Mouse (Mus musculus): ENCODE results near the gene Zbtb16.

GRCm38 (mm10) chr9:48775561-48775960 is 60.5 kb downstream of the Zbtb16 start:
- no peak for TF ChIP-seq POLR2A (IDR thresholded peaks at IDR 0.05; ENCODE audit: control insufficient read depth in 1 of 2, insufficient read depth in 1 of 2, low read depth in 1 of 2, low read length in 2 of 2, poor library complexity in 1 of 2)
- no peak for TF ChIP-seq CHD2 (IDR thresholded peaks at IDR 0.05; ENCODE audit: low read length)
- TF ChIP-seq CTCF (IDR thresholded peaks at IDR 0.05 in 2 of 3, conservative IDR thresholded peaks at IDR 0.05 in 1 of 3; ENCODE audit: control insufficient read depth in 1 of 3, insufficient read depth in 1 of 3, low read depth in 2 of 3, low read length in 3 of 3, poor library complexity in 1 of 3, severe bottlenecking in 1 of 3), result no peak
- no peak for TF ChIP-seq MEF2A (IDR thresholded peaks at IDR 0.05; ENCODE audit: extremely low read depth, insufficient replicate concordance, low read depth, low read length, poor library complexity, severe bottlenecking)
- no peak for TF ChIP-seq MXI1 (IDR thresholded peaks at IDR 0.05; ENCODE audit: low read depth, low read length)
- TF ChIP-seq MYC (IDR thresholded peaks at IDR 0.05; ENCODE audit: low read depth, low read length), result no peak
- TF ChIP-seq RAD21 (IDR thresholded peaks at IDR 0.05; ENCODE audit: low read depth, low read length), result no peak
- TF ChIP-seq USF2 (IDR thresholded peaks at IDR 0.05; ENCODE audit: borderline replicate concordance in 1 of 2, insufficient read depth in 1 of 2, low read depth in 1 of 2, low read length in 2 of 2), result no peak
- TF ChIP-seq MAFK (IDR thresholded peaks at IDR 0.05; ENCODE audit: borderline replicate concordance, low read depth, low read length), result no peak
- no peak for TF ChIP-seq ETS1 (IDR thresholded peaks at IDR 0.05; ENCODE audit: low read depth, low read length)
- TF ChIP-seq GATA1 (IDR thresholded peaks at IDR 0.05; ENCODE audit: low read depth, low read length), result no peak
- no peak for TF ChIP-seq TAL1 (IDR thresholded peaks at IDR 0.05; ENCODE audit: low read length)
- no peak for TF ChIP-seq HCFC1 (IDR thresholded peaks at IDR 0.05; ENCODE audit: low read depth, low read length)
- no peak for TF ChIP-seq NELFE (IDR thresholded peaks at IDR 0.05; ENCODE audit: low read depth, low read length)
